Mouse (Mus musculus): Measurements from ENCODE around the gene Brap. TPM values are rescaled to one million over a fixed set of nuclear protein-coding genes. Genes with fewer than 3 reads are reported as not detected.

Gene Brap
- total and polyA plus RNA-seq, 3 experiments: 40.3 to 176 (median 42.4) TPM

DNA sequence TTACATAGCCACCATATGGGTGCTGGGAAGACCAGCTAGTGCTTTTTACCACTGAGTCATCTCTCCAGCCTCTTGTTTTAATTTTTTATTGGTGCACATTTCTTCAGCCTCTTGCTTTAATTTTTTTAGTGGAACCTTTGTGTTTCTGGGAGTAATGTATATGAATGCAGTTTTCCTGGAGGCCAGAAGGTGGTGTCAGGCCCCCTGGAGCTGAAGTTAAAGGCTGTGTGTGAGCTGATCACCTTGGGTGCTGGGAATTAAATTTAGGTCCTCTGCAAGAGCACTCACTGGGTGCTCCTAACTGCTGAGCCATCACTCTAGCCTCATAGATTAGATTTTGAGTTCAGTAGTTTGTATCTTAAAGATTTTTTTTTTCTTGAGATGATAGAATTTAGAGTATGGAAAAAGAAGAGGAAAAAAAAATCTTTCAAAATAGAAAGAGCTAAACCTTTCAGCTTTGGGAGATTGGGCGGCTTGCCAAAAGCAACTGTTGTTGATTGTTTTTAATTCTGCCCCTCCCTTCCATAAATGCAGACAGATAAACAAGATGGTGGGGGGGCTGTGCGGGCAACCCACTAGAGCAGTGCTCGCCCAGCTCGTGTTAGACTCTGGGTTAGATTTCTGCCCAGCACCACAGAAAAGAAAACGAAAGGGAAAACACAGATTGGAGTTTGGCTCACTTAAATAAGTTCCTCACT, 60.7 kb downstream of the Brap start:
- Histone ChIP-seq H3K4me3 (ENCODE audit: control insufficient read depth in 1 of 2, insufficient read depth in 1 of 2, low read depth in 2 of 2, low read length in 2 of 2) (no peak overlapping the region), H3K27me3 (ENCODE audit: control insufficient read depth in 1 of 2, insufficient read depth in 2 of 2, low read length in 2 of 2) (no peaks in the 10 kb centered on the region), H3K36me3 (ENCODE audit: control insufficient read depth in 1 of 2, insufficient read depth in 2 of 2, low read length in 2 of 2) (peaks cover 0 to 5% of the 10 kb centered on the region in 2 experiments; a peak in 3 of 4 replicates), H3K4me1 (ENCODE audit: control insufficient read depth in 1 of 2, insufficient read depth in 2 of 2, low read length in 2 of 2) (peaks cover 0 to 9% of the 10 kb centered on the region in 2 experiments; a peak in 2 of 4 replicates), H3K27ac (ENCODE audit: control insufficient read depth, low read depth, low read length) (no peak overlapping the region), H3K79me2 (ENCODE audit: control insufficient read depth, insufficient read depth, low read length, poor library complexity) (peaks cover 66% of the 10 kb centered on the region), H3K9me3 (replicated peaks; ENCODE audit: insufficient read depth, low read length) (no peaks in the 10 kb centered on the region), H3K9ac (ENCODE audit: control insufficient read depth, low read depth, low read length, poor library complexity, severe bottlenecking) (no peak overlapping the region)
- peak; percentile 65 for DNase-seq (ENCODE audit: low read depth, low spot score)
- TF ChIP-seq HCFC1 (IDR thresholded peaks at IDR 0.05; ENCODE audit: low read depth, low read length) (no peak), RAD21 (IDR thresholded peaks at IDR 0.05; ENCODE audit: low read depth, low read length) (peak; percentile 42), SMC3 (IDR thresholded peaks at IDR 0.05; ENCODE audit: low read depth, low read length) (peak; percentile 51), GABPA (IDR thresholded peaks at IDR 0.05; ENCODE audit: low read depth, low read length) (no peak), CTCF (IDR thresholded peaks at IDR 0.05 in 2 of 3, conservative IDR thresholded peaks at IDR 0.05 in 1 of 3; ENCODE audit: control insufficient read depth in 1 of 3, insufficient read depth in 1 of 3, low read depth in 2 of 3, low read length in 3 of 3, poor library complexity in 1 of 3, severe bottlenecking in 1 of 3) (peak; percentile 31 to 58 (median 48); a peak in 5 of 6 replicates), ZC3H11A (IDR thresholded peaks at IDR 0.05; ENCODE audit: low read depth, low read length) (0 out of 2 replicates have a peak, but pooled peaks have one; percentile 12), MAFK (IDR thresholded peaks at IDR 0.05; ENCODE audit: borderline replicate concordance, low read depth, low read length) (no peak), CHD1 (IDR thresholded peaks at IDR 0.05; ENCODE audit: low read depth, low read length) (no peak), TBP (IDR thresholded peaks at IDR 0.05; ENCODE audit: low read depth, low read length) (no peak)

DNA sequence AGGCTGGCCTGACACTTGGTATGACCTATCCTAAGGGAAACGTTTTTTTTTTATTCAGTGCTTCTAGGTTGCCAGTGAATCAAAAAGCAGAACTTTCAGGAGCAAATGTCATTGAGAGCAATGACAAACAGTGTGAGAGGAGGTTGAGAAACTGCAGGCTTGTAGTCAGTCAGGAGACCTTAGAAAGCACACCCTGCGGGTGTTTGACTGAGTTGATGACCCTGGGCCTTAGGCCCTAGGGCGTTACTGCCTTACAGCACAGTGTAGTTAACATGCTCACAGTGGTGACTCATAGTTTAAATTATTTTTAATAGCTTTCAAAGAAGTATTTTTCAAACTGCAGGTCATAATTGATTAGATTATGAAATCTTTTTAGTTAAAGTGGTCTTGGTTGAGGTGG, 61.5 kb downstream of the Brap start:
- peaks cover 60% of the 10 kb centered on the region for H3K79me2 ChIP-seq (ENCODE audit: control insufficient read depth, insufficient read depth, low read length, poor library complexity)
- no peaks in the 10 kb centered on the region for H3K27me3 ChIP-seq (ENCODE audit: control insufficient read depth in 1 of 2, insufficient read depth in 2 of 2, low read length in 2 of 2)
- no peak for DNase-seq (ENCODE audit: low read depth, low spot score)
- H3K36me3 ChIP-seq (ENCODE audit: control insufficient read depth in 1 of 2, insufficient read depth in 2 of 2, low read length in 2 of 2): peaks cover 0 to 7% of the 10 kb centered on the region in 2 experiments; a peak in 3 of 4 replicates
- no peak overlapping the region for H3K4me3 ChIP-seq (ENCODE audit: control insufficient read depth in 1 of 2, insufficient read depth in 1 of 2, low read depth in 2 of 2, low read length in 2 of 2)
- peaks cover 0 to 9% of the 10 kb centered on the region in 2 experiments; a peak in 2 of 4 replicates for H3K4me1 ChIP-seq (ENCODE audit: control insufficient read depth in 1 of 2, insufficient read depth in 2 of 2, low read length in 2 of 2)
- no peak overlapping the region for H3K9ac ChIP-seq (ENCODE audit: control insufficient read depth, low read depth, low read length, poor library complexity, severe bottlenecking)
- no peak for TF ChIP-seq ZC3H11A (IDR thresholded peaks at IDR 0.05; ENCODE audit: low read depth, low read length)
- no peak for TF ChIP-seq SMC3 (IDR thresholded peaks at IDR 0.05; ENCODE audit: low read depth, low read length)
- TF ChIP-seq NELFE (IDR thresholded peaks at IDR 0.05; ENCODE audit: low read depth, low read length): no peak
- no peak for TF ChIP-seq USF1 (IDR thresholded peaks at IDR 0.05; ENCODE audit: low read depth, low read length)
- H3K9me3 ChIP-seq (replicated peaks; ENCODE audit: insufficient read depth, low read length): no peaks in the 10 kb centered on the region
- no peak overlapping the region for H3K27ac ChIP-seq (ENCODE audit: control insufficient read depth, low read depth, low read length)

DNA sequence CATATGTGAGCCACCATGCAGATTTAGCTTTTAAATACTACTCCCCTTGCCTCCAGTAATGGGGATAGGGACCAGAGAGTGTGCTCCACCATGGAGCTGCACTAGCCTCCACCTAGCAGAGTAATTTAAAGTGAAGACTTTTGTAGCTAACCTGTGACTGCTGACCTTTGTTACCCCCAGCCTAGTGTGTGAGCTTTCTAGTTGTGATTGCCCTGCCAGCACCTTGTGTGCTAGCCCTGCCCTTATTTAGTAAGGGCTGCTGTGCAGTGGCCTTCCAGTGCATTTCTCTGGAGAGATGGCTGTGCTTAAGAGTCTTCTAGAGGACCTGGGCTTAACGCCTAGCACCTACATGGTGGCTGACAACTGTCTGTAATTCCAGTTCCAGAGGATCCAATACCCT, 64.3 kb downstream of the Brap start:
- H3K27ac ChIP-seq (ENCODE audit: control insufficient read depth, low read depth, low read length): no peak overlapping the region
- DNase-seq (ENCODE audit: low read depth, low spot score): no peak
- peaks cover 0 to 9% of the 10 kb centered on the region in 2 experiments; a peak in 2 of 4 replicates for H3K4me1 ChIP-seq (ENCODE audit: control insufficient read depth in 1 of 2, insufficient read depth in 2 of 2, low read length in 2 of 2)
- no peak overlapping the region for H3K9ac ChIP-seq (ENCODE audit: control insufficient read depth, low read depth, low read length, poor library complexity, severe bottlenecking)
- peaks cover 0 to 9% of the 10 kb centered on the region in 2 experiments; a peak in 3 of 4 replicates for H3K36me3 ChIP-seq (ENCODE audit: control insufficient read depth in 1 of 2, insufficient read depth in 2 of 2, low read length in 2 of 2)
- H3K27me3 ChIP-seq (ENCODE audit: control insufficient read depth in 1 of 2, insufficient read depth in 2 of 2, low read length in 2 of 2): no peaks in the 10 kb centered on the region
- H3K79me2 ChIP-seq (ENCODE audit: control insufficient read depth, insufficient read depth, low read length, poor library complexity): peaks cover 48% of the 10 kb centered on the region
- no peak for TF ChIP-seq CHD1 (IDR thresholded peaks at IDR 0.05; ENCODE audit: low read depth, low read length)
- no peak for TF ChIP-seq MYB (IDR thresholded peaks at IDR 0.05; ENCODE audit: low read depth, low read length)
- no peak for TF ChIP-seq POLR2AphosphoS5 (IDR thresholded peaks at IDR 0.05; ENCODE audit: borderline replicate concordance, low read depth, low read length)
- no peak for TF ChIP-seq USF1 (IDR thresholded peaks at IDR 0.05; ENCODE audit: low read depth, low read length)
- no peak for TF ChIP-seq ZC3H11A (IDR thresholded peaks at IDR 0.05; ENCODE audit: low read depth, low read length)
- TF ChIP-seq ZKSCAN1 (IDR thresholded peaks at IDR 0.05; ENCODE audit: low read depth, low read length): no peak
- no peak for TF ChIP-seq MXI1 (IDR thresholded peaks at IDR 0.05; ENCODE audit: low read depth, low read length)
- no peak for TF ChIP-seq POLR2A (IDR thresholded peaks at IDR 0.05; ENCODE audit: control insufficient read depth in 1 of 2, insufficient read depth in 1 of 2, low read depth in 1 of 2, low read length in 2 of 2, poor library complexity in 1 of 2)
- no peak for TF ChIP-seq NRF1 (IDR thresholded peaks at IDR 0.05; ENCODE audit: insufficient read depth, low read depth, low read length, poor library complexity, severe bottlenecking)
- TF ChIP-seq SIN3A (IDR thresholded peaks at IDR 0.05; ENCODE audit: low read length): no peak
- no peak for TF ChIP-seq MAZ (IDR thresholded peaks at IDR 0.05; ENCODE audit: low read depth, low read length)
- no peak for TF ChIP-seq RCOR1 (IDR thresholded peaks at IDR 0.05; ENCODE audit: low read depth, low read length)
- H3K4me3 ChIP-seq (ENCODE audit: control insufficient read depth in 1 of 2, insufficient read depth in 1 of 2, low read depth in 2 of 2, low read length in 2 of 2): no peak overlapping the region
- H3K9me3 ChIP-seq (replicated peaks; ENCODE audit: insufficient read depth, low read length): no peaks in the 10 kb centered on the region

Measured in MEL (cell line).